Mouse (Mus musculus): ENCODE results near the gene S100a9.

GRCm38 (mm10) chr3:90653717-90654116 lies 41.8 kb downstream of the S100a9 start, which contains the start of gene S100a7a:
- TF ChIP-seq ZC3H11A (IDR thresholded peaks at IDR 0.05; ENCODE audit: borderline replicate concordance, low read depth, low read length) (no peak), MAFK (IDR thresholded peaks at IDR 0.05; ENCODE audit: insufficient read depth, low read depth, low read length) (no peak), ZNF384 (IDR thresholded peaks at IDR 0.05; ENCODE audit: low read depth, low read length) (no peak), CHD2 (IDR thresholded peaks at IDR 0.05; ENCODE audit: low read depth, low read length) (no peak), HCFC1 (IDR thresholded peaks at IDR 0.05; ENCODE audit: borderline replicate concordance, insufficient read depth, low read length) (no peak)

Data from ES-E14 (cell line).